Mouse (Mus musculus) frontal cortex, adult (tissue): ENCODE measurements around the gene Gm47995.
A peak's percentile ranks its signal among the peaks of the same experiment; 100 is the strongest.

Experiments used
- ATAC-seq: cut with Nextera tagmentation; 2 replicates; pipeline ENCODE4 v1.9.2; 2017; ENCODE audit warnings: mild to moderate bottlenecking, moderate library complexity, mixed read lengths; ENCODE audit not compliant: low TSS enrichment

Gm47995 gene

GRCm38 (mm10) chr1:151232346-151232745, 34.1 kb downstream of the Gm47995 start:
- no peak for ATAC-seq

GRCm38 (mm10) chr1:151233756-151234155, 35.5 kb downstream of the Gm47995 start:
- ATAC-seq, result no peak

- ATAC-seq, result no peak
Observed at GRCm38 (mm10) chr1:151235574-151235973, 37.3 kb downstream of the Gm47995 start.

- peak; percentile 96 for ATAC-seq
Observed at GRCm38 (mm10) chr1:151236141-151236930, 38.1 kb downstream of the Gm47995 start.

- no peak for ATAC-seq
Observed at GRCm38 (mm10) chr1:151237780-151238179, 39.5 kb downstream of the Gm47995 start.

- no peak for ATAC-seq
Observed at GRCm38 (mm10) chr1:151243332-151243731, 45.1 kb downstream of the Gm47995 start.

- no peak for ATAC-seq
Observed at GRCm38 (mm10) chr1:151244013-151244412, 45.8 kb downstream of the Gm47995 start.

GRCm38 (mm10) chr1:151244761-151245160, 46.5 kb downstream of the Gm47995 start:
- ATAC-seq, result no peak

GRCm38 (mm10) chr1:151245165-151245564, 46.9 kb downstream of the Gm47995 start:
- ATAC-seq, result no peak

- no peak for ATAC-seq
Observed at GRCm38 (mm10) chr1:151245846-151246245, 47.6 kb downstream of the Gm47995 start.
